Mouse (Mus musculus) forebrain, embryonic 10.5 days (tissue): ENCODE measurements around the gene AF067061. TPM values are rescaled to one million over a fixed set of nuclear protein-coding genes. Genes with fewer than 3 reads are reported as not detected.
"Not testable (repeated sequence)": the region's sequence is repeated elsewhere in the genome, so short reads cannot be mapped to it uniquely, and the experiment has no call there.

Experiments
- DNase-seq: peaks from one replicate; pipeline ENCODE4 v3.0.0-alpha.2; 2017; ENCODE audit warnings: low spot score; ENCODE audit errors: extremely low spot score
- H3K27ac ChIP-seq: fragments of 300-500 bp; sonication (generic); 2 replicates; pipeline ENCODE4 v1.5.1; 2016; ENCODE audit warnings: mild to moderate bottlenecking
- H3K27me3 ChIP-seq: fragments of 300-500 bp; sonication (generic); 2 replicates; pipeline ENCODE4 v1.6.1; 2016; ENCODE audit warnings: mild to moderate bottlenecking; ENCODE audit not compliant: poor library complexity, severe bottlenecking
- H3K36me3 ChIP-seq: fragments of 300-500 bp; sonication (generic); replicated peaks from 2 replicates; pipeline ENCODE4 v1.6.1; 2016; ENCODE audit warnings: mild to moderate bottlenecking, moderate library complexity
- H3K4me1 ChIP-seq: fragments of 300-500 bp; sonication (generic); 2 replicates; pipeline ENCODE4 v1.6.1; 2016
- H3K4me3 ChIP-seq: fragments of 300-500 bp; sonication (generic); 2 replicates; pipeline ENCODE4 v1.5.1; 2016; ENCODE audit warnings: mild to moderate bottlenecking, moderate library complexity
- H3K9me3 ChIP-seq: fragments of 300-500 bp; sonication (generic); 2 replicates; pipeline ENCODE4 v1.6.1; 2016; ENCODE audit warnings: mild to moderate bottlenecking, moderate library complexity
- WGBS: fragments of 180-500 bp; shearing (Covaris S2); methylation state at CpG from one replicate; pipeline ENCODE4 v1.1.7; 2016; 5-methylcytosine and 5-hydroxymethylcytosine counted together
- polyA plus RNA-seq: library from polyadenylated mRNA; unstranded; fragments of >200 nt; fragmentation: Nextera tagmentation; extraction: Ambion mirVana; gene quantifications from 2 replicates; pipeline ENCODE4 v1.2.1, GENCODE M21; 2016

AF067061 gene
- not detected in 2 replicates for polyA plus RNA-seq

- not testable (repeated sequence) for H3K4me1 ChIP-seq, H3K27me3 ChIP-seq, H3K27ac ChIP-seq, H3K9me3 ChIP-seq, DNase-seq, H3K36me3 ChIP-seq, H3K4me3 ChIP-seq
- WGBS = 89% methylated on average over 2 of the region's 2 CpGs
Observed at GRCm38 (mm10) chr13:120262870-120263269, at the start of gene AF067061. AF067061 (plus strand) TSS chr13:120263114.

- not testable (repeated sequence) for DNase-seq, H3K4me1 ChIP-seq, H3K36me3 ChIP-seq, H3K9me3 ChIP-seq, H3K4me3 ChIP-seq, H3K27ac ChIP-seq, H3K27me3 ChIP-seq
- no CpG with 5 or more reads among the region's 2 CpGs for WGBS
Observed at GRCm38 (mm10) chr13:120215847-120216246, 47.1 kb upstream of the AF067061 start, which contains the start of gene Gm21762. Gm21762 (minus strand) TSS chr13:120215947.

- not testable (repeated sequence) for H3K27me3 ChIP-seq, H3K36me3 ChIP-seq, H3K9me3 ChIP-seq, DNase-seq, H3K27ac ChIP-seq, H3K4me3 ChIP-seq, H3K4me1 ChIP-seq
- 87% methylated on average over 5 of the region's 5 CpGs for WGBS
Observed at GRCm38 (mm10) chr13:120220922-120221321, 42.0 kb upstream of the AF067061 start.

- not testable (repeated sequence) for H3K4me1 ChIP-seq, DNase-seq, H3K27ac ChIP-seq, H3K9me3 ChIP-seq, H3K36me3 ChIP-seq, H3K4me3 ChIP-seq, H3K27me3 ChIP-seq
- WGBS = 94% methylated on average over 16 of the region's 25 CpGs
Observed at GRCm38 (mm10) chr13:120223012-120223659, 39.8 kb upstream of the AF067061 start.

DNA sequence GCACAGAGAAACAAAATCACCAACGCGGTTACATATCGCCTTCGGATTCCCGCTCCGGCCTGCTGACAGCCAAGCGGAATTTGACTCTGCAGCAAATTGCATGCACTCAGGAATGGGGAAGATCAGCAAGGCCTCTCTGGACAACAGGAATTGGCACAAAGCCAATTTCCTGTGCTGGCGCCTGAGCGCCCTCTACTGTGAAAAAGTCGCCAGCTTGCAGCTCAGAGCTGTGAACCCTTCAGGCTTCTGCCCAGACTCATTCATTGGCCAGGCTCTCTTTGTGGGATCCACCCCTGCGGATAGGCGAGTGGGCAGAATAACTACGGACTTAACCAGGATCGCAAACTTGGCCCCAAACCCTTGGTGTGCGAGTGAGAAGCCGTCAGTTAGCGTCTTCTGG lies 31.1 kb upstream of the AF067061 start:
- not testable (repeated sequence) for H3K27ac ChIP-seq, H3K4me3 ChIP-seq, DNase-seq

DNA sequence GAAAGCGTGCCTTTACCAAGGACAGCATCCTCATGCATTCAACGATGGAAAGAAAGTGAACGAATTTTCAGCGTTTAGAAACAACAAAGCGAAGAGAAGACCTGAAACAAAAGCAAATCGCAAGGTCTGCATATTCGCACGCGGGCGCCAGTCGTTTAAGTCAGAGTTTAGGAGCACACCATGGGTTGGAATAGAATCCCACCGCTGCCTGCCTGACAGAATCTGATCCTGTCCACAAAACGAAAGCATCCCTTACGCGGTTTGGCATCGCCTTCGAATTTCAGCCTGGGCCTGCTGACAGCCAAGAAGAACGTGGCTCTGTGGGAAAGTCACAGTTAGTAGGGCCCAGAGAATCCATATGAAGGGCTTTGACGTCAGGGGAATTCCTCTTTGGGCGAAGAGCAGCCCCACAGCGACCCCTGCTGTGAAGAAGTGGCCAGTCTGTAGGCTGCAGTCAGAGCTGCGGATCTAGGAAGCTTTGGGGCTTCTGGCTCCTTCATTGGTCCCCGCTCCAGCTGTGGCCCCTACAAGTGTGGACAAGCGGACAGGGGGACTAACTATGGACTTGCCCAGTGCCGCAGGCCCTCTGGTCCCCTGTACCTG lies 30.4 kb upstream of the AF067061 start:
- 82% methylated on average over 13 of the region's 25 CpGs for WGBS
- not testable (repeated sequence) for H3K9me3 ChIP-seq, H3K27me3 ChIP-seq, H3K4me3 ChIP-seq, H3K27ac ChIP-seq, H3K36me3 ChIP-seq, H3K4me1 ChIP-seq, DNase-seq

More for the DNA sequence above, 31.1 kb upstream of the AF067061 start:
- not testable (repeated sequence) for H3K27me3 ChIP-seq, H3K9me3 ChIP-seq, H3K36me3 ChIP-seq, H3K4me1 ChIP-seq
- WGBS = 96% methylated on average over 17 of the region's 17 CpGs

GRCm38 (mm10) chr13:120238811-120239210 lies 24.1 kb upstream of the AF067061 start, which contains the start of gene Gm21731:
Gm21731 (plus strand) TSS chr13:120239111.
- DNase-seq, H3K9me3 ChIP-seq, H3K4me3 ChIP-seq, H3K36me3 ChIP-seq, H3K27ac ChIP-seq, H3K27me3 ChIP-seq, H3K4me1 ChIP-seq: not testable (repeated sequence)

DNA sequence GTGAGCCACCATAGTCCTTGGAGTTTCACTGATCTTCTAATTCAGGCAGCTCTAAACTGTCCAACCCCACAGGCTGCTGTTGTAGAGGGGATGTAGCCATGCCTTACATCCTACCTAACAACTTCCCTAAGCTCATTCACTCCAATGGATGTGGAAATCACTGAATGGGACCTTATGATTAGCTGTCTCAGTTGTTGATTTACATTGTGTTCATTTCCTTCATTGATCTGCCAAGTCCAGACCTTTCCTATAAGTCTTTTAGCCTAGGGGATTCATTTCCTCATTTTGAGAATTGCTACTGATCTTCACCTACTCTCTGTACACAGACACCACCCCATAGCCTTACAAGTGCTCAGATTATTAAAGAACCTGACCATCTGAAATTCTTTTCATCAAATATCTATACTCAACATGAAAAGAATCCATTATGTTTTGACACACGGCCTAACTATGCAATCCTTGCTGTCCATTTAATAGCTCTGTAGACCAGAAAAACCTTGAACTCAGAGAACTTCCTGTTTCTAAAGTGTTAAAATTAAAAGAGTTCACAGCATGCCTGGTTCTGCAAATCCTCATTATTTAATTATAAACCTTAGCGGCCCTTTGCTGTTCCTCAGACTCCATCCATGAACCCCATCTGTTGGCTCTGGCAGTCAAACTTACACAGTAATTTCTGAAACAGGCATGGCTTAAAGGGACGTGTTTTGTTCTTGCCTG lies 11.5 kb upstream of the AF067061 start:
- H3K27ac ChIP-seq, H3K9me3 ChIP-seq, H3K4me3 ChIP-seq, DNase-seq, H3K27me3 ChIP-seq, H3K4me1 ChIP-seq, H3K36me3 ChIP-seq: not testable (repeated sequence)
- 95% methylated on average over 2 of the region's 3 CpGs for WGBS

GRCm38 (mm10) chr13:120258817-120259658 lies 3.9 kb upstream of the AF067061 start:
- not testable (repeated sequence) for H3K9me3 ChIP-seq, DNase-seq, H3K36me3 ChIP-seq, H3K27ac ChIP-seq, H3K4me3 ChIP-seq, H3K4me1 ChIP-seq, H3K27me3 ChIP-seq
- WGBS = 87% methylated on average over 3 of the region's 3 CpGs

DNA sequence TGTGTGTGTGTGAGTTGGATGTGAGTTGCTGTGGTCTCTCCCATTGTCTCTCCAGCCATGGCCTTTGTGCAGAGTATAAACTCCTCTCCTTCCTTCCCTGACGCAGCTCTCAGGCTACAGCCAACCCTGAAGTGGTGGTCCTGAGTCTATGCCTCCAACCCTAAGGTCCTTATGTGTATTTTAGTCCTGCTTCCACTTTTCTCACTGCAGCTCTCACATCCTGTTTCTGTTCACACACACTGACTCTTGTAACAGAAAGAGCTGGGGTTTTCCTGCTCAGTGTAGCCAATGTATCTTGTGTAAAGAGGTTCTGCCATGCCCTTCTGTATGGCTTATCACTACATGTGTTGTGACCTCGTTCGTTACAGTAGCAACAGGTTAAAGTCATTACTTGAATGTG lies 3.2 kb upstream of the AF067061 start:
- not testable (repeated sequence) for H3K36me3 ChIP-seq

DNA sequence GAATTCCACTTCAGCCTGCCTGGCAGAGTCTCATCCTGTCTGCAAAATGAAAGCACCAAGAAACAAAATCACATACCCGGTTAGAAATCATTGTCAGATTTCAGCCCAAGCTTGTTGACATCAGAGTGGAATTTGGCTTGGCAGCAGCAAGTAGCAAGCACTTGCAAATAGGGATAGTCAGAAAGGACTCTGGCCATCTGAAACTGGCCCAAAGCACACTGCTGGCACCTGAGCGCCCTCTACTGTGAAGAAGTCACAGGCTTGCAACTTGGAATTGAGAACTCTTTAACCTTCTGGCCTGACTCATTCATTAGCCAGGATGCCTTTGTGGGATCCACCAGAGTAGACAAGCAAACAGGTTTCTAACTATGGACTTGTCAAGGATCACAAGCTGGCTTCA lies 14.9 kb downstream of the AF067061 start:
- H3K4me3 ChIP-seq, H3K27ac ChIP-seq, H3K36me3 ChIP-seq, H3K9me3 ChIP-seq, DNase-seq, H3K4me1 ChIP-seq, H3K27me3 ChIP-seq: not testable (repeated sequence)
- WGBS = 28% methylated on average over 2 of the region's 2 CpGs

More for the DNA sequence above, 3.2 kb upstream of the AF067061 start:
- H3K4me1 ChIP-seq, H3K27ac ChIP-seq, DNase-seq, H3K27me3 ChIP-seq, H3K9me3 ChIP-seq, H3K4me3 ChIP-seq: not testable (repeated sequence)
- WGBS = 71% methylated on average over 3 of the region's 3 CpGs

GRCm38 (mm10) chr13:120278784-120279183 lies 15.9 kb downstream of the AF067061 start:
- H3K4me1 ChIP-seq = no peaks in the 10 kb centered on the region
- H3K36me3 ChIP-seq = no peaks in the 10 kb centered on the region
- 86% methylated on average over 9 of the region's 9 CpGs for WGBS
- no peak overlapping the region for H3K4me3 ChIP-seq
- DNase-seq = no peak
- H3K27me3 ChIP-seq = no peaks in the 10 kb centered on the region
- H3K27ac ChIP-seq = no peak overlapping the region
- no peaks in the 10 kb centered on the region for H3K9me3 ChIP-seq
